Mouse (Mus musculus) megakaryocyte progenitor cell, adult 5-6 weeks (primary cell): ENCODE measurements around the gene Gabrr1. TPM values are rescaled to one million over a fixed set of nuclear protein-coding genes. Genes with fewer than 3 reads are reported as not detected.
A peak's percentile ranks its signal among the peaks of the same experiment; 100 is the strongest.
"Not testable (repeated sequence)": the region's sequence is repeated elsewhere in the genome, so short reads cannot be mapped to it uniquely, and the experiment has no call there.

Experiments
- ATAC-seq: replicated peaks from 2 replicates; pipeline ENCODE4 v1.8.0; 2016; ENCODE audit warnings: mild to moderate bottlenecking, moderate TSS enrichment, inconsistent platforms; ENCODE audit not compliant: poor library complexity
- total RNA-seq, 2 experiments: library from RNA; stranded (forward) in 1 of 2; stranded (reverse) in 1 of 2; fragments of 157-497, 149-512 nt in 1 of 2; fragments of 200-1000 nt in 1 of 2; gene quantifications; 2 replicates each; pipeline versions ENCODE4 v1.2.3 to v1.2.4; 2015 to 2017

Gabrr1 gene
- total RNA-seq (2015) (not detected in 2 replicates), total RNA-seq (2017) (not detected in 2 replicates)

DNA sequence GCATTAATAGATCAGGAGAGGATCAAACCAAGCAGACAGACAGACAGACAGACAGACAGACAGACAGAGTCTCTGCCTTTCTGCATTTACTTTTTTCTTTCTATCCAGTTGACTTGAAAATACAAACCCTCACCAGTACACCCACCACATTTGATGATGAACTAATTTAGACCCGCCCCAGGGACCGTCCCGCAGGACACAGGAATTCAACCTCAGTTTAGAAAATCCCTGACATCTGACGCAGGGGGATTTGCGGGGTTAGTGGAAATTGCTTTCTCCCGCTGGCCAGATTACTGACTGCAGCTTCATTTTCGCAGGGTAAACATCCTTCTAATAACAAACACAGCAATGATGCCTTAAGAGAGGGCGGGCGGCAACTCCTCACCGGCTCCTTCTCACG is at the start of gene Gabrr1:
Gene Gabrr1, plus strand, starts transcription at position 301 of the 400 bp plus-strand sequence.
- ATAC-seq = no peak

DNA sequence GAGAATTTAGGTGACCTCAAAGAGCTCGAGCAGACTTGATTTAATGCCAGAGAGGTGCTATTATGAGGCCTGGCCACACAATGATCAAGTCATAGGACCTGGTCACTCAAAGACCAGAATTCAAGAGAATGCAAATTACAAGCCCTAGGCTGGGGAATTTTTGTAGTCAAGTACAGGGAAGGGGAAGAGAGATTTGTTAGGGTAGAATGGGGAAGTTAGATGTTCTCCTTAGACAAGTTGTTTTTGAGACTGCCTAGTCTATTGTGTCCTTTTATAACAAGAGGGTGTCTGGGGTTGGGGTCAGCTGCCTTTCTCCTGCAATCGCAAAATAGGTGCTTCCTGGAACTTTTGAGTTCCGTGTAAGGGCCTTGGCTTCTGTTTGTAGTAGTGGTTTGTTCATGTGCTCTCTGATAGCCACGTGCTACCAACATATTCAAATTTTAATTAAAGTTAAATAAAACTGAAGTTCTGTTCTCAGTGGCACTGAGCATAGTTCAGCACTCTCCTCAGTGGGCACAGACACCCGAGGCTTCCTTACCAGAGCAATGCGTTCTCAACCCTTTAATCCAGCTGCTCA is 33.1 kb upstream of the Gabrr1 start:
- no peak for ATAC-seq

GRCm38 (mm10) chr4:33109720-33110458 is 22.4 kb upstream of the Gabrr1 start:
- ATAC-seq = peak; percentile 77

DNA sequence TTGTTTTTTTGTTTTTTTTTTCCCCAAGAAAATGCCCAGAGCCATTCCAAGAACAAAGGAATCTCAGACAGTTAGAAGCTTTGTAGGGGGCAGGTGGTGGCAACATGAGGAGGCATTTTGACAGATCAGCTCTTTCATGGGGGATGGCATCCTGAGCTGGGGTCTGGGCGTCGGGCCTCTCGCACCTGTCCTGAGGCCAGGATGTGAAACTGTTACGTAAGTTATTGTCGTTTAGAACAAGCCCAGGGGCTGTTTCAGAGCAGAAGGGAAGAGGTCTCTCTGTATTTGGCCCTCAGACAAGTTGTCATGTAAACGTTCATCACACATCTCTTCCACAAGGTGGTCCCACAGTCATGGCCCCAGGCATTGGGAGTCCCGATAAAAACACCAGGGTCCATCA is 21.5 kb upstream of the Gabrr1 start:
- ATAC-seq = 0 out of 2 replicates have a peak, but pooled peaks have one; percentile 17

DNA sequence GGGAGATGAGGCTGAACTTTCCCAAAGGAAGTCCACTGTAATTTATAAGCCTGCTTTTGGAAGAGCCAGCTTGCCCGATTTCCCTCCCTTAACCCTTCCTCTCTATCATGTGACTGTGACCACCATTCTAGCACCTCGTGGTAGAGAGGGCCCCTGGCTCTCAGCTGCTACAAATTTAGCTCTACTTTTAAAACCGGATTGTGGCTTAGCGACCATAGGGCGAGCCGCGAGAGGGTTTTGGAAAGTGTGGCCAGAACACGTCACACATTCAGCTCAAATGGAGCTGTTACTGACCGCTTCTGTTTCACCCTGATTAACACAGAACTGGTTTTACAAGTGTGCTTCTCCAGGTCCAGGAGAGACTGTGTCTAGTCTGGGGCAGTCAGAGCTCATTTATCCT is 21.0 kb upstream of the Gabrr1 start:
- ATAC-seq = no peak

DNA sequence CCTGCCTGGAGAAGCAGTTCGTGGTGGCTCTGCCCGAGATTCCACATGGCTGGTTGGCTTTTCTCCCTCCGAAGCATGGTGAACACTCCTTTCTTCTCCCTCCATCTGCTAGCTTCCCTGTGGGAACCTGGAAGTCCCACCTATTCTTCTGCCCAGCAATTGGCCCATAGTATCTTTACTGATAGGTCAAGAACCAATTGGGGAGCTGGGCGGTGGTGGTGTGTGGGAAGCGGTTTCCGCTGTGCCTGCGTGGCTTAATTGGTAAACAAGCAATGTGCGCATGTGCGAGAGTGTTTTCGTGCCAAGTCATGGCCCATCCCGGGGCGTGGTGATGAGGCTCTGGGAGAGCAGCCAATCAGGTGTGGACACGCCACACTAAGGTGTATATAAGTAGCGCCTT is 19.5 kb upstream of the Gabrr1 start:
- not testable (repeated sequence) for ATAC-seq

- ATAC-seq = peak; percentile 65
These were observed 13.2 kb upstream of the Gabrr1 start for GRCm38 (mm10) chr4:33119118-33119517.

- ATAC-seq = peak; percentile 96
These were observed 7.8 kb upstream of the Gabrr1 start for GRCm38 (mm10) chr4:33124493-33124892.

DNA sequence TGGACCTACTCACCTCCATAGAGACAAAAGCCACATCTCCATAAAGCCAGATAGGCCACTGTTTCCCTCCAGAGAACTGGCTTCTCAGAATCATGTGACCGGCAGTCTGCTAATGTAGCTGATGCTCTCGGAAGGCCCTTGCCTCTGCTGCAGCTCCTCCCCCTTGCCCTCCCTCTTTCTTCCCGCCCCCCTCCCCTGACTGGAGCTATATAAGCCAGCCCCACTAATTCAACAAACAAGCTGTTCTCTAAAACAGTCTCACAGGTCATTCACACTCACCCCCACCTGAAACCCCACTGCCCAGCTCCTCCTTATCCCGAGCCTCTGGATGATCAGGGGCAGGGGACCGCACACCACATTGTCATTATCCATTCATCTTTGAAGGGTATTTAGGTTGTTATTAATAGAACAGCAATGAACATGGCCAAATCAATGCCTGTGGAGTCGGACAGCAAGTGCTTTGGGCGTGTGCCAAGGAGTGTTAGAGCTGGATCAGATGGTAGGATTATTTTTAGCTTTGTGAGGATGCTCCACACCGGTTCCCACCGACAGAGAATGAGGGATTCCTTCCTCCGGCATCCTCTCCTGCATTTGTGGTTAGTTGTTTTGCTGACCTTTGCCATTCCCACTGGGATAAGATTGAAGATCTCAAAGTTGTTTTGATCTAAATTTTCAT is 6.8 kb upstream of the Gabrr1 start:
- no peak for ATAC-seq

GRCm38 (mm10) chr4:33146679-33147291 is 14.5 kb downstream of the Gabrr1 start:
- ATAC-seq = peak; percentile 61

GRCm38 (mm10) chr4:33147825-33148224 is 15.5 kb downstream of the Gabrr1 start:
- ATAC-seq = peak; percentile 70

DNA sequence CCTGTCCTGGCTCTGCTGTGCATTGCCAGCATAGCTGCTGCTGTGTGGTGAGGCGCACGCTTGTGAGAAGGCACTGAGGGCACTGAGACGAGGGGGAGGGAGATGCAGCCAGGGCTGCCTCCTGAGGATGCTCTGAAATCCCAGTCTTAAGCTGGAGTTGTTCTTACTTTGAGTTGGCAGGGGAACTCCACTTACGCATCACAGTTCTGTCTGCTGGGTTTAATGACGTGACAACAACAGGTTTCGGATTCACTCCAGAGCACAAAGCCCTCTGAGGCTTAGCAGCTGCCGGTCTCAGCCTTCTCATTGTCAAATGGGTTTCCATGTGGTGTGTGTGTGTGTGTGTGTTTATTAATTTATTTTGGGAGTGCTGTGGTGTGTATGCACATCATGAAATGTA is 16.8 kb downstream of the Gabrr1 start:
- ATAC-seq = no peak

- no peak for ATAC-seq
These were observed 20.0 kb downstream of the Gabrr1 start for GRCm38 (mm10) chr4:33152087-33153038.

DNA sequence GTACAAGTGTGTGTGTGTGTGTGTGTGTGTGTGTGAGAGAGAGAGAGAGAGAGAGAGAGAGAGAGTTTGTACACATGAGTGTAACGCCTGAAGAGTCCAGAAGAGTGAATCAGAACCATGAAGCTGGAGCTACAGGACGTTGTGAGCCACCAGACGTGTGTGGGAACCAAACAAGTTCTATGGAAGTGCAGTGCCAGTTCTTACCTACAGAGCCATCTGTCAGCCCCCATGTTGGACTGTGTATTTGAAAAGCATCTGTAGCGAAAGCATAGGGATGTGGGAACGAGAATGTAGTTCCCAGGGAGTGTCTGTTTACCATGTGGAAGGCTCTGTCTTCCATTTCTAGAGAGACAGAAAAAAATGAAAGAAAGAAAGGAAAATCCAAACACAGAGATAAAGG is 51.2 kb downstream of the Gabrr1 start:
- ATAC-seq = no peak

- ATAC-seq = peak; percentile 40
These were observed 55.8 kb downstream of the Gabrr1 start for GRCm38 (mm10) chr4:33188164-33188563.

DNA sequence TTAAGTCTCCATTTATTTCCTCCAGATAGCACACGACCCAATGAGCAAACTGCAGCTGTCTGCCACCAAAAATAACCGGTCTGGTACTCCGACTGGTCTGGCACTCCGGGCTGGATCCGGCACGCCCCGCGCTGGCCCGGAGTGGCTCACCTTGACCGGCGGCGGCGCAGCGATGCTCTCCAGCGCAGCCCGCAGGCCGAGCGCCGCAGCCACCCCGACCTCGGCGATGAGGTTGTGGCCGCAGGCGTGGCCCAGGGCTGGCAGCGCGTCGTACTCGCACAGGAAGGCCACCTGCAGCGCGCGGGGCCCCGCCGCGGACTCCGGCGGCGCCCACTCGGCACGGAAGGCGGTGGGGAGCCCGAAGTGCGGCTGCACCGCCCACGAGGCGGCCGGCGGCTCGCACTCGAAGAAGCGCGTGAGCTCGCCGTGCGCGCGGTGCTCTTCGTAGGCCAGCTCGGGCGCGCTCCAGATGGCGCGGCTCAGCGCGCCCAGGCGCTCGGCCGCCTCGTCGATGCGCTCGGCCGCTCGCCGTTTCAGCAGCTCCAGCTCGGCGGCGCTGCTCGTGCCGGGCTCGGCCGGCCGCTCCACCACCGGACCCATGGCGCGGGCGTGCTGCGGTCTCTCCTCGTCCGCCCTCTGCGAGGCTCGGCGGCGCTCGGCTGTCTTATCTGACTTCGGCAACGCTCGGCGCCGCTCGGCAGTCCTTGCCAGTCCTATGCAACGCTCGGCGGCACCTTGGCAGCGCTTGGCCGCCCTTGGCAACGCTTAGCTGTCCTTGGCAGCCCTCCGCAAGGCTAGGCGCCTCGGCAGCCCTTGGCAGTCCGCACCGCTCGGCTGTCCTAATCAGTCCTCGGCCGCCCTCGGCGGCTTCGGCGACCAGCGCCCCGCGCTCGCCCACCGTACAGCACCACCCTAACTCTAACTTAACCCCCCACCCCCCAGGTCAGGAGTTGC is 56.7 kb downstream of the Gabrr1 start:
- peak; percentile 94 for ATAC-seq

GRCm38 (mm10) chr4:33189735-33190036 is 57.4 kb downstream of the Gabrr1 start, which contains the start of gene Pm20d2:
Gene Pm20d2 (minus strand): TSS chr4:33189737.
- ATAC-seq = no peak

DNA sequence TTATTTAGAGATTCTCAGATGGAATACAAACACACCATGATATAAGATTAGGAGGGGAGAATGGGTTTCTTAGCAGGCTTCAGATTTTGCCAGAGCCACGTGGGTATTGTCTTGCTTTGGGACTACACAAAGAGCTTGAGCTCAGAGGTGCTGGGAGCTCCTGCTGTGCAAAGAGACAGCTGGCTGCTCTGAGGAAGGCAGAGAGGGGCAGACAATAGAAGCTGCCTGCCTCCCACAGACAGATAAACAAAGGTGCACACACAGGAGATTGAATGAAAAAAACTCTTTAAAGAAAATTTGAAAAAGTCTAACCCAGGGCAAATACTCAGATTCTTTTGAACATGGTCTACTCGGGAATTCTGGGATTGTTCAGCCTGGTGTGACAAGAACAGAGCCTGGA is 65.8 kb downstream of the Gabrr1 start:
- ATAC-seq = no peak

DNA sequence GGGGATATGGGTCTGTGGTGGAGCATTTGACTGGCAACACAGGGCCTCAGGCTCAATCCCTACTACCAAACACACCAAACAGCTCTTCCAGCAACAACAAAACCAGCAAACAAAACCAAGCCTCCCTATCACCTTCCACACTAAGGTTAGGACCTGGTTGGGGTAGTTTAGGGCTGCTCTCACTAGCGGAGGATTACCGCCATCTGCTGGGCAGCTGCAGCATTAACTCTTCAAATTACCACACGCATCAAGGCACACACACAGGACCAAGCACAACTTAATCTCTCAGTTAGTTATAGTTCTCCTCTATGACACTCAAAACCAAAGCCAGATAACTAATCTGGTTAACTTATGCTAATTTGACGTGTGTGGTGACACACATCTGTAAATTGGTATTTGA is 72.4 kb downstream of the Gabrr1 start:
- ATAC-seq = peak; percentile 89
